Mouse (Mus musculus): ENCODE results near the gene Jmjd1c. TPM values are rescaled to one million over a fixed set of nuclear protein-coding genes. Genes with fewer than 3 reads are reported as not detected.
A peak's percentile ranks its signal among the peaks of the same experiment; 100 is the strongest.

Jmjd1c gene
- 10 to 100 TPM; 77.1 to 87.7 TPM for total RNA-seq (2021)

GRCm38 (mm10) chr10:67095798-67096620 is at the start of gene Jmjd1c:
Gene Jmjd1c (plus strand): TSS chr10:67096125.
- intact Hi-C loops (cut with DNase I): loop anchor here (1.0 to 5.0 kb wide), 6 partner anchors 20 to 187 kb away; no protein-coding TSS in a partner anchor

GRCm38 (mm10) chr10:67047712-67048645 is 47.9 kb upstream of the Jmjd1c start:
- DNase-seq (ENCODE audit: low spot score in 2 of 2): peak in 1 of 2 experiments; percentile 44
- intact Hi-C loops (cut with DNase I): no loop called here

More at GRCm38 (mm10) chr10:67095798-67096620, at the start of gene Jmjd1c:
- peak; percentile 85 to 89 for DNase-seq (ENCODE audit: low spot score in 2 of 2)

- DNase-seq (ENCODE audit: low spot score in 2 of 2): no peak
- intact Hi-C loops (cut with DNase I): no loop called here
Measured at GRCm38 (mm10) chr10:67048871-67049615, 46.9 kb upstream of the Jmjd1c start.

- intact Hi-C loops (cut with DNase I): no loop called here
- DNase-seq (ENCODE audit: low spot score in 2 of 2): no peak
Measured at GRCm38 (mm10) chr10:67049621-67050020, 46.3 kb upstream of the Jmjd1c start.

GRCm38 (mm10) chr10:67050766-67051165 is 45.2 kb upstream of the Jmjd1c start:
- no peak for DNase-seq (ENCODE audit: low spot score in 2 of 2)
- intact Hi-C loops (cut with DNase I): no loop called here

GRCm38 (mm10) chr10:67051466-67051865 is 44.5 kb upstream of the Jmjd1c start:
- DNase-seq (ENCODE audit: low spot score in 2 of 2): no peak
- intact Hi-C loops (cut with DNase I): no loop called here

- DNase-seq (ENCODE audit: low spot score in 2 of 2): no peak
- intact Hi-C loops (cut with DNase I): no loop called here
Measured at GRCm38 (mm10) chr10:67052429-67052828, 43.5 kb upstream of the Jmjd1c start.

- no peak for DNase-seq (ENCODE audit: low spot score in 2 of 2)
- intact Hi-C loops (cut with DNase I): no loop called here
Measured at GRCm38 (mm10) chr10:67053475-67053874, 42.5 kb upstream of the Jmjd1c start.

- DNase-seq (ENCODE audit: low spot score in 2 of 2): peak in 1 of 2 experiments; percentile 63
- intact Hi-C loops (cut with DNase I): loop anchor here (2.0 kb wide), 1 partner anchor 51 kb away; no protein-coding TSS in a partner anchor
Measured at GRCm38 (mm10) chr10:67055867-67056856, 39.8 kb upstream of the Jmjd1c start.

GRCm38 (mm10) chr10:67057208-67057607 is 38.7 kb upstream of the Jmjd1c start:
- intact Hi-C loops (cut with DNase I): loop anchor here (2.0 kb wide), 1 partner anchor 52 kb away; no protein-coding TSS in a partner anchor
- DNase-seq (ENCODE audit: low spot score in 2 of 2): no peak

GRCm38 (mm10) chr10:67057696-67058095 is 38.2 kb upstream of the Jmjd1c start:
- DNase-seq (ENCODE audit: low spot score in 2 of 2): no peak
- intact Hi-C loops (cut with DNase I): loop anchor here (2.0 kb wide), 1 partner anchor 53 kb away; no protein-coding TSS in a partner anchor

GRCm38 (mm10) chr10:67058297-67058696 is 37.6 kb upstream of the Jmjd1c start:
- intact Hi-C loops (cut with DNase I): no loop called here
- peak in 1 of 2 experiments; percentile 52 for DNase-seq (ENCODE audit: low spot score in 2 of 2)

GRCm38 (mm10) chr10:67058702-67059101 is 37.2 kb upstream of the Jmjd1c start:
- no peak for DNase-seq (ENCODE audit: low spot score in 2 of 2)
- intact Hi-C loops (cut with DNase I): no loop called here

GRCm38 (mm10) chr10:67061367-67061801 is 34.5 kb upstream of the Jmjd1c start:
- DNase-seq (ENCODE audit: low spot score in 2 of 2): no peak

GRCm38 (mm10) chr10:67061823-67062222 is 34.1 kb upstream of the Jmjd1c start:
- no peak for DNase-seq (ENCODE audit: low spot score in 2 of 2)

More at GRCm38 (mm10) chr10:67061367-67061801, 34.5 kb upstream of the Jmjd1c start:
- intact Hi-C loops (cut with DNase I): no loop called here

GRCm38 (mm10) chr10:67065277-67065887 is 30.5 kb upstream of the Jmjd1c start:
- intact Hi-C loops (cut with DNase I): no loop called here

More at GRCm38 (mm10) chr10:67061823-67062222, 34.1 kb upstream of the Jmjd1c start:
- intact Hi-C loops (cut with DNase I): no loop called here

GRCm38 (mm10) chr10:67065927-67066326 is 30.0 kb upstream of the Jmjd1c start:
- DNase-seq (ENCODE audit: low spot score in 2 of 2): no peak
- intact Hi-C loops (cut with DNase I): no loop called here

More at GRCm38 (mm10) chr10:67065277-67065887, 30.5 kb upstream of the Jmjd1c start:
- no peak for DNase-seq (ENCODE audit: low spot score in 2 of 2)

Data from left cerebral cortex, postnatal 25 days (tissue).